Mouse (Mus musculus): Measurements from ENCODE around the gene Cln6. TPM values are rescaled to one million over a fixed set of nuclear protein-coding genes. Genes with fewer than 3 reads are reported as not detected.
"Not testable (repeated sequence)": the region's sequence is repeated elsewhere in the genome, so short reads cannot be mapped to it uniquely, and the experiment has no call there.

Cln6 gene
- polyA plus RNA-seq, 1 experiment from 2014 or later: 5.7 TPM

GRCm38 (mm10) chr9:62817828-62818614, 20.6 kb upstream of the Cln6 start:
- H3K9ac ChIP-seq (replicated peaks): no peak overlapping the region
- H3K27me3 ChIP-seq (replicated peaks): no peaks in the 10 kb centered on the region
- no peaks in the 10 kb centered on the region for H3K36me3 ChIP-seq
- no peaks in the 10 kb centered on the region for H3K9me3 ChIP-seq (replicated peaks)
- no peak overlapping the region for H3K27ac ChIP-seq (replicated peaks)
- no peak overlapping the region for H3K4me3 ChIP-seq (replicated peaks)
- peaks cover 10% of the 10 kb centered on the region; the same call in 1 of the 2 replicates for H3K4me1 ChIP-seq
- no peak overlapping the region for H3K4me2 ChIP-seq
- ATAC-seq (ENCODE audit: low FRiP score): no peak
- 79% methylated on average over 4 of the region's 4 CpGs for WGBS

GRCm38 (mm10) chr9:62819494-62819893, 19.1 kb upstream of the Cln6 start:
- no peak overlapping the region for H3K9ac ChIP-seq (replicated peaks)
- 69% methylated on average over 3 of the region's 3 CpGs for WGBS

GRCm38 (mm10) chr9:62819910-62820309, 18.7 kb upstream of the Cln6 start:
- not testable (repeated sequence) for H3K4me1 ChIP-seq; H3K27ac ChIP-seq (replicated peaks); H3K4me2 ChIP-seq; ATAC-seq (ENCODE audit: low FRiP score); H3K36me3 ChIP-seq; H3K9ac ChIP-seq (replicated peaks); H3K4me3 ChIP-seq (replicated peaks); H3K9me3 ChIP-seq (replicated peaks); H3K27me3 ChIP-seq (replicated peaks)
- 92% methylated on average over 5 of the region's 6 CpGs for WGBS

More at GRCm38 (mm10) chr9:62819494-62819893, 19.1 kb upstream of the Cln6 start:
- Histone ChIP-seq H3K9me3 (replicated peaks) (no peaks in the 10 kb centered on the region), H3K27me3 (replicated peaks) (no peaks in the 10 kb centered on the region), H3K36me3 (no peaks in the 10 kb centered on the region), H3K4me2 (no peak overlapping the region), H3K27ac (replicated peaks) (no peak overlapping the region), H3K4me1 (peaks cover 10% of the 10 kb centered on the region; the same call in 1 of the 2 replicates), H3K4me3 (replicated peaks) (no peak overlapping the region)
- no peak for ATAC-seq (ENCODE audit: low FRiP score)

- Histone ChIP-seq H3K9me3 (replicated peaks) (no peaks in the 10 kb centered on the region), H3K27ac (replicated peaks) (no peak overlapping the region), H3K9ac (replicated peaks) (no peak overlapping the region), H3K4me3 (replicated peaks) (no peak overlapping the region), H3K36me3 (no peaks in the 10 kb centered on the region), H3K27me3 (replicated peaks) (no peaks in the 10 kb centered on the region), H3K4me2 (no peak overlapping the region), H3K4me1 (peaks cover 18% of the 10 kb centered on the region)
- no peak for ATAC-seq (ENCODE audit: low FRiP score)
- 85% methylated on average over 6 of the region's 6 CpGs for WGBS
Observed at GRCm38 (mm10) chr9:62820829-62821228, 17.8 kb upstream of the Cln6 start.

- Histone ChIP-seq H3K9me3 (replicated peaks) (no peaks in the 10 kb centered on the region), H3K4me2 (no peak overlapping the region), H3K4me3 (replicated peaks) (no peak overlapping the region), H3K9ac (replicated peaks) (no peak overlapping the region), H3K36me3 (no peaks in the 10 kb centered on the region), H3K27ac (replicated peaks) (no peak overlapping the region), H3K4me1 (peaks cover 21% of the 10 kb centered on the region), H3K27me3 (replicated peaks) (no peaks in the 10 kb centered on the region)
- no peak for ATAC-seq (ENCODE audit: low FRiP score)
- 94% methylated on average over 7 of the region's 7 CpGs for WGBS
Observed at GRCm38 (mm10) chr9:62821811-62822210, 16.8 kb upstream of the Cln6 start.

GRCm38 (mm10) chr9:62825791-62826393, 12.7 kb upstream of the Cln6 start:
- ATAC-seq (ENCODE audit: low FRiP score): no peak
- Histone ChIP-seq H3K4me1 (peaks cover 25% of the 10 kb centered on the region), H3K27ac (replicated peaks) (no peak overlapping the region), H3K4me2 (no peak overlapping the region), H3K36me3 (no peaks in the 10 kb centered on the region), H3K9ac (replicated peaks) (no peak overlapping the region), H3K4me3 (replicated peaks) (no peak overlapping the region), H3K9me3 (replicated peaks) (no peaks in the 10 kb centered on the region), H3K27me3 (replicated peaks) (no peaks in the 10 kb centered on the region)
- 11% methylated on average over 9 of the region's 9 CpGs for WGBS

- no peak overlapping the region for H3K4me3 ChIP-seq (replicated peaks)
- H3K9me3 ChIP-seq (replicated peaks): no peaks in the 10 kb centered on the region
- WGBS: 12% methylated on average over 7 of the region's 7 CpGs
- H3K27me3 ChIP-seq (replicated peaks): no peaks in the 10 kb centered on the region
- H3K4me1 ChIP-seq: peaks cover 25% of the 10 kb centered on the region
- H3K36me3 ChIP-seq: no peaks in the 10 kb centered on the region
- no peak overlapping the region for H3K4me2 ChIP-seq
- no peak overlapping the region for H3K9ac ChIP-seq (replicated peaks)
- no peak for ATAC-seq (ENCODE audit: low FRiP score)
- H3K27ac ChIP-seq (replicated peaks): no peak overlapping the region
Observed at GRCm38 (mm10) chr9:62826456-62826855, 12.1 kb upstream of the Cln6 start.

GRCm38 (mm10) chr9:62827939-62828652, 10.5 kb upstream of the Cln6 start:
- H3K9ac ChIP-seq (replicated peaks): 0 out of 2 replicates have a peak overlapping the region, but pooled peaks have one; percentile 29

GRCm38 (mm10) chr9:62828662-62829086, 9.9 kb upstream of the Cln6 start:
- H3K27me3 ChIP-seq (replicated peaks): no peaks in the 10 kb centered on the region
- 0 out of 2 replicates have a peak overlapping the region, but pooled peaks have one; percentile 29 for H3K9ac ChIP-seq (replicated peaks)
- peak; percentile 90 for ATAC-seq (ENCODE audit: low FRiP score)
- no peaks in the 10 kb centered on the region for H3K36me3 ChIP-seq
- H3K27ac ChIP-seq (replicated peaks): peak overlapping the region; percentile 28
- H3K4me1 ChIP-seq: peaks cover 25% of the 10 kb centered on the region
- under 1% methylated on average over 23 of the region's 23 CpGs for WGBS
- H3K9me3 ChIP-seq (replicated peaks): no peaks in the 10 kb centered on the region
- peak overlapping the region; percentile 41 for H3K4me3 ChIP-seq (replicated peaks)
- H3K4me2 ChIP-seq: peak overlapping the region; percentile 56

More at GRCm38 (mm10) chr9:62827939-62828652, 10.5 kb upstream of the Cln6 start:
- ATAC-seq (ENCODE audit: low FRiP score): peak; percentile 9; the same call in 1 of the 2 replicates
- Histone ChIP-seq H3K4me1 (peaks cover 25% of the 10 kb centered on the region), H3K4me3 (replicated peaks) (peak overlapping the region; percentile 41), H3K27me3 (replicated peaks) (no peaks in the 10 kb centered on the region), H3K9me3 (replicated peaks) (no peaks in the 10 kb centered on the region), H3K36me3 (no peaks in the 10 kb centered on the region), H3K27ac (replicated peaks) (peak overlapping the region; percentile 28), H3K4me2 (peak overlapping the region; percentile 56)
- WGBS: 15% methylated on average over 24 of the region's 24 CpGs

GRCm38 (mm10) chr9:62829877-62830276, 8.7 kb upstream of the Cln6 start:
- Histone ChIP-seq H3K4me2 (no peak overlapping the region), H3K27ac (replicated peaks) (no peak overlapping the region), H3K27me3 (replicated peaks) (no peaks in the 10 kb centered on the region), H3K4me1 (peaks cover 25% of the 10 kb centered on the region), H3K9me3 (replicated peaks) (no peaks in the 10 kb centered on the region), H3K4me3 (replicated peaks) (no peak overlapping the region), H3K9ac (replicated peaks) (no peak overlapping the region), H3K36me3 (no peaks in the 10 kb centered on the region)
- no peak for ATAC-seq (ENCODE audit: low FRiP score)
- WGBS: 80% methylated on average over 6 of the region's 6 CpGs

- Histone ChIP-seq H3K9me3 (replicated peaks) (no peaks in the 10 kb centered on the region), H3K27ac (replicated peaks) (no peak overlapping the region), H3K4me1 (peaks cover 10% of the 10 kb centered on the region), H3K4me2 (no peak overlapping the region), H3K4me3 (replicated peaks) (no peak overlapping the region), H3K9ac (replicated peaks) (no peak overlapping the region), H3K36me3 (no peaks in the 10 kb centered on the region), H3K27me3 (replicated peaks) (no peaks in the 10 kb centered on the region)
- ATAC-seq (ENCODE audit: low FRiP score): no peak
- WGBS: 81% methylated on average over 5 of the region's 5 CpGs
Observed at GRCm38 (mm10) chr9:62834906-62835305, 3.7 kb upstream of the Cln6 start.
